Mouse (Mus musculus) lung, postnatal 10 days (tissue): ENCODE data around the gene Gabarapl2.

Experiments used
- DNase-seq: peaks from one replicate; pipeline ENCODE4 v3.0.0; 2021

Gene Gabarapl2

GRCm38 (mm10) chr8:111974138-111974537 lies 33.6 kb downstream of the Gabarapl2 start:
- no peak for DNase-seq

GRCm38 (mm10) chr8:111975706-111976105 lies 35.2 kb downstream of the Gabarapl2 start:
- no peak for DNase-seq

DNA sequence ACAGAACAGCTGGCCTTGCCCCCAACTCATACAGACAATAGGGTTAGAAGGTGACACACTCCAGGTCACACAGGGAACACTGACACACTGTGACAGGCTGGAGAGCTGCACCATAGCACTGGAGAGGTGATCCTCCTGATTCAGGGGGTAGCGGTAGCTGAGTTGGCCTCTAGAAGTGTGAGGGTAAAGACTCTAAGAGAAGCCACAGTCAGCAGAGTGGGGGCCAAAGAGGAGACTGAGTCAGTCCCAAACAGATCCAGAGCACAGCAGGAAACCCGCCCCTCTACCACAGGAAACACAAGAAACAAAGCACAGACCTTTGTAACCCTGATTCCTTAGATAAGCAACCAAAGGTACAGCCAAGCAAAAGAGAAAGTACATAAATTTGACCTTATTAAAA lies 35.8 kb downstream of the Gabarapl2 start:
- no peak for DNase-seq

DNA sequence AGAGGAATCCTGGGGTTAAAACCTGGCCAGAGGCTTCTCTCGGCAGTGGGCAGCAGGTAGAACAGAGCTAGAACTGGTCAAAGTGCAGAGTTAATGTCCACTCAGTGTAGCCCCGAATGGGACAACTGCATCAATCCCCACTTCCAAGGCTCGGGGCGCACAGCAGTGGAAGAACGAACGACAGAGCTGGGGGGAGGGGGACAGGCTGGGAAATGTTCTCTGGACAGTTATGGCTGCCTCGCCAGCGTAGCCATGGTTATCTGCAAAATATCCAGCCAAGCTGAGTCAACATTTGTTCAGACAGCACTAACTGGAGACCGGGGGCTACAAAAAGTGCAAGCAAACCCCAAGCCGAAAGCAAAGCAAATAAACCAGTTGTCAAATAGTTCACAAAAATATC lies 37.6 kb downstream of the Gabarapl2 start:
- DNase-seq: no peak

DNA sequence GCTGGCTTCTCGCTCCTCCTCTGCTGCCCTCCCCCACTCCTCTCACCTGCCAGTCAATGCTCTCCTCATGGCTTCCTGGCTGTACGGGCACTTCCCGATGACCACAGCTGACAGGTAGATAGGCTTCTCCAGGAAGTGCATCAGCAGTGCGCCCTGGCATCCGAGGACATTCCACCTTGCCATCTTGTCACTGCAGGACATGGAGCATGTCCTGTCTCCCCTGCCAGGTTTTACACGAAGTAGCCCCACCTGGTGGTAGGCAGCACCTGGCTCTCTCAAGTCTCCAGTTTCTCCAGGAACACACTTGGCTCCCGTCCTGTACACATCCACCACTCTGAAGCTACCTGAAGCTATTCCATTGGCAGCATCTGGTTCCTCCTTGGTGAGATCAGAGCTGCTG lies 41.6 kb downstream of the Gabarapl2 start:
- DNase-seq: peak; percentile 21

DNA sequence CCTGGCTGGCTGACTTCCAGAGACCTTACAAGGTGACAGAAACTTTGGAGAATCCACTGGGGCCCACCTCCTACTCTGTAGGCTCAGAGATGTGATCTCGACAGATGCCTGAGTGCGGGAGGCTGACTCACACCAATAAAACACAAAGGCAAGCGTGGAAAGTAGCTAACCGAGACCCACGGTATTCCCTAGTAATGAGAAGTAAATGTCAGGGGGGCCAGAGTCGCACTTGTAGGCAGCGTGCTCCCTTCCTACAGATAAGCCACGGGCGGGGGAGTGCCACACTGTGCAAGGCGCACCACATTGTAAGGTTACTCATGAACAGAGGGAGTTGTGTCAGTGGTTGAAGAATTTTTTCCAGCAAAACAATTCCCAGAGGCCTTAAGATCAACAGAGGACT lies 44.0 kb downstream of the Gabarapl2 start:
- DNase-seq: no peak

- DNase-seq: peak; percentile 85
These were observed 49.4 kb downstream of the Gabarapl2 start for GRCm38 (mm10) chr8:111989911-111990310.

GRCm38 (mm10) chr8:111991278-111991677 lies 50.8 kb downstream of the Gabarapl2 start:
- DNase-seq: no peak

DNA sequence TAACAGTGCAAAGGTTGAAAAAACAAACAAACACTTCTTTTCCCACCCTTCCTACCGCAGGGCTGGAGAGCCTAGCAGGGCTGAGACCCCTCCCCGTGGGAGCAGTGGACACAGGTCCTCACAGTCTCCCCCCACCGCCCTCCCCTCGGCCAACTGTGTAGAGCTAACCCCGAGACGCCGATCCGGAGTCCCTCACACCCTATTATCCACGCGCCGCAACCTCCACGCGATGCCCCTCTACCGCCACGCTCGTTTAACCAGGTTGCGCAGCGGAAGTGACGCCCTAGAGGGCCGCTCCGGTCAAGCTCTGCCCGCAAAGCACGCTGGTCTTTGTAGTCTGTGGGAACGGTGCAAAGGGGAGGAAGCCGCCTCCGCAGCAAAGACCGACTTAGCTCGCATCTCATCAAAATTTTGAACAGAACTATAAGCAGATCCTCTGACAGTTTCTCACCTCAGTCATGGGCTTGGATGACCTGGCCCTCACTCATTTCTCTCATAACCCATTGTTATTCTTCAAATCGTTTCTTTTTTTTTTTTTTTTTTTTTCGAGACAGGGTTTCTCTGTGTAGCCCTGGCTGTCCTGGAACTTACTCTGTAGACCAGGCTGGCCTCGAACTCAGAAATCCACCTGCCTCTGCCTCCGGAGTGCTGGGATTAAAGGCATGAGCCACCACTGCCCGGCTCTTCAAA lies 51.7 kb downstream of the Gabarapl2 start, which contains the start of gene Adat1:
Gene Adat1, minus strand, starts transcription at position 290 of the 690 bp plus-strand sequence.
- DNase-seq: peak; percentile 92

GRCm38 (mm10) chr8:111992703-111993039 lies 52.2 kb downstream of the Gabarapl2 start:
- no peak for DNase-seq
